Mouse (Mus musculus) frontal cortex, postnatal 14 days (tissue): ENCODE measurements around the gene Itpr2.

Source experiments
- DNase-seq, 2 experiments: peaks; one replicate each; pipeline ENCODE4 v3.0.0; 2022; ENCODE audit warnings: low spot score in 2 of 2

The Itpr2 gene

DNA sequence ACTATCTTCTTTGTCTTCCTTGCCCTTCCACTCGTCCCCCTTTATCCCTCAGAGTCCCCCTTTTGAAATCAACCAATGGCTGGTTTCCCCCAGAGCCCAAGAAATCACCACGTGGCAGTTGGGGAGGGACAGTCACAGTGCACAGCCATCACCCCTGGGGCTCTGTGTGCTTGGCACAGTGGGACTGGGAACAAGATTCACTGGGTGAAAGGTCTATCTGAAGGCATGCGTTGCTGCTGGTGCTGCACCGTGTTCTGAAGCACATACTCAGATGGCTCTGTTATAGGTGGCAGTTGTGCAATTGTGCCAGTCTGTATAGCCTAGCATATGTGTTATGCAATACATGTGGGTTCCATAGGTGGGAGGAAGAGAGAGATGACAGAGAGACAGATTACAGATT, 154.5 kb downstream of the Itpr2 start:
- DNase-seq = no peak

DNA sequence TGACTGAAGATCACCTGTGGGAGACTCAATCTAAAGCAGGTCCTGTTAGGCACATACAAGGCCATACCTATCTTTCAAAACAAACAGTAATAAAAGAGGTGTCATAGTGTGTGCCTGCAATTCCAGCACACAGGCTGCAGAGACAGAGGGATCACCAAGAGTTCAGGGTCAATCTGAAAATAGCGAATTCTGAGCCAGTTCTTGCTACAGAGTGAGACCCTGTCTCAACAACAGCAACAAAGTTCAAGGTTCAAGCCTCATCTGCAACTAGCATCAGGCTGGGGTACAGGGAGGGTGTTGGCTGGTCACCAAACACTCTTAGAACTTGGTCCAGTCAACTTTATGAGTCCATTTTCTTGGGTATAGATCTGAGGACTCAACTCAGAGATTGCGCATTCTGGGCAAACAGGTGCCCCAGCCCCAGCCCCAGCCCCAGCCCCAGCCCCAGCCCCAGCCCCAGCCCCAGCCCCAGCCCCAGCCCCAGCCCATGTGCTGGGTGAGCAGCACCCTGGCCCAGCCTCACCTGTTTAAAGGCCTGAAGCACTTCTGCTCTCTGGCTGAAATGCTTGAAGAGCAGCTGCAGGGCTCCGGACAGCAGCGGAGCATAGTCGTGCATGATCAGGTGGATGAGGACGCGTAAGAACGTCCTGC, 155.4 kb downstream of the Itpr2 start:
- no peak for DNase-seq

DNA sequence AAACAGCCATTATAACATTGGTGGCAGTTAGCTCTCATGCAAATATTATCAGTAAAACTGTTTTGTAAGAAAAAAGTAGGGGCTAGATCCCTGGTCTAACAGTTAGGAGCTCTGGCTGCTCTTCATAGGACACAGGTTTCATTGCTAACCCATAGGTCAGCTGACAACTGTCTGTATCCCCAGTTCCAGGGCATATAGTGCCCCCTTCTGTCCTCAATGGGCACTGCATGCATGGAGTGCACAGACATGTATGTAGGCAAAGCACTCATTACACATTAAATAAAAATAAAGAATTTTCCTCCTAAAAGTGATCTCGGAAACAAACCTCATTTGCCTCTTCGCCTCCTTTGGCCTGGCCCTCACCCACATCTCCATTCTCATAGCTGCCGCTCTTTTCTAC, 157.3 kb downstream of the Itpr2 start:
- no peak for DNase-seq

DNA sequence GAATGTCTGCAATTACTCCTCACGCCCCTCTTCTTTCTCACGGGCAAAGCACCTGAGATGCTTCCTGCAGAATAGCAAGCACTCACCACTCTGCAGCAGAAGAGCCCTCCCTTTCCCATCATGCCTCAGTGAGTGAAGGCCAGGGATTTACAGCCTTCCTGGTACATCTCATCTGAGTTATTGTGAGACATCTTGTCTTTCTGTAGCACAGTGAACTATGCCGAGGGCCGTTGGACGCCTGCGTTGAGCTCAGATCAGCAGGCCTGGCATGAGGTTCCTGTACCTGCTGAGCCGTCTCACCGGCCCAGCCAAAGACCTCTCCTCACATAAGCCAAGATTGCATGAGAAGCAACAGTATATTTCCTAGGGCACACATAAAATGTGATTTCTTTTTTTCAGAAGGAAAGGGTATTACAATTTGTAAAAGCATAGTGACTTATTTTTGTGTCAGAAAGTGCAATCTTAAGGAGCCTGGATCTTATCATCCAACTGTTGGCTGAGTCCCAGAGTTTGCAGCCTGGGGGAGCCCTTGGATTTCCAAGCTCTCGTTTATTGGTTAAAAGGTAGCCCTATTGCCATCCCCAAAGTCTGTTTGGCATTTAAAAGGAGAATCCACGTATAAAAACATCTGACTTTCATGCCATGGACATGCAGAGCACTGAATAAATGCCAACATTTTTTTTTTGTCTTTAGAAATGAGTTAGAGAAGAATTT, 158.2 kb downstream of the Itpr2 start:
- DNase-seq = no peak

DNA sequence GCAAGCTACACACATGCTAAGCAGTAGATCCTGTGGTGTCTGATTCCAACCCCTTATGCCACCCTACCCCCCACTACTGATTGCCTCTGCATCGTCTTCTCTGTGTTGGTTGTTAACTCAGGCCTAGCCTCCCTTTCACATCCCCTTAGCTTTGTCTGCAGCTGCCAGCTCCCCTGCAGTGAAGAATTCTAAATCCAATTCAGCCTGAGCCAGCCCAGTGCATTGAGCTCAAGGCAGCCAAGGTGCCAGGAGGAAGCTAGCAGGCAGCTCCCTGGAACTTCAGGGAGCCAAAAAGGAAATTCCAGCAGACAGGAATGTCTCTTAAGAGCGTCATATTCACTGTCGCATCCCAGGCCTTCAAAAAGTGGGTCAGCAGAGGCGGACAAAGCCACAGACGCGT, 159.0 kb downstream of the Itpr2 start:
- DNase-seq = no peak

DNA sequence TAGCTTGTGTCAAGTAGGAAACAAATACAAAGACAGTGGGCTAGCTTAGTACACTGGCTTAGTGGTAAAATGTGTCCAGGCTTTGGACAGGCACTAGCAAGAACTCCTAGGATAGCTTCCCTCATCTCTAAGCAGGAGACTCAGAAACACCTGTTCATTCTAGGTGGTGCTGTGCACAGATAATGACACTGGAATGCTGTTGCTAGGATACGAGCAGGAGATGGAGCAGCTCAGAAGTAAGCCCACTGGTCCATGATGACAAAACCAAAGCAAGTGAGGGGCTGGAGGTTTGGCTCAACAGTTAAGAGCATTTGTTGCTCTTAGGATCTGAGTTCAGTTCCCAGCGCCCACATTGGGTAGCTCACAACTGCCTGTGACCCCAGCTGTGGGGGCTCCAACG, 160.1 kb downstream of the Itpr2 start:
- no peak for DNase-seq

DNA sequence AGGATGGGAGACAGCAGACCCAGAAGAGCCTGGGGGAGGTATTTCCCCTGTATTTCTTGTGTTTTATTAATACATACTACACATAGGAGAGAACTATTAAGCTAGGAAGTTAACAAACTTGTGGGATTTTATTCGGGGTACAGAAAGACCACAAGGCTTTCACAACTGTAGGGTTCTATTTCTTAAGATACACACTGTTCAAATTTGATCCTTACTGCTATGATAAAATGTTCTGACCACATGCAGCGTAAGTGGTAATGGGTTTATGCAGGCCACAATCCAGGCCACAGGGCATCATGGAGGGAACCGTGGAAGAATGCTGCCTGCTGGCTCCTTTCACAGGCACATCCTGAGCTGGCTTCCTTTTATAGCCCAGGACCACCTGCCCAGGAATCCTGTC, 160.6 kb downstream of the Itpr2 start:
- DNase-seq = no peak

DNA sequence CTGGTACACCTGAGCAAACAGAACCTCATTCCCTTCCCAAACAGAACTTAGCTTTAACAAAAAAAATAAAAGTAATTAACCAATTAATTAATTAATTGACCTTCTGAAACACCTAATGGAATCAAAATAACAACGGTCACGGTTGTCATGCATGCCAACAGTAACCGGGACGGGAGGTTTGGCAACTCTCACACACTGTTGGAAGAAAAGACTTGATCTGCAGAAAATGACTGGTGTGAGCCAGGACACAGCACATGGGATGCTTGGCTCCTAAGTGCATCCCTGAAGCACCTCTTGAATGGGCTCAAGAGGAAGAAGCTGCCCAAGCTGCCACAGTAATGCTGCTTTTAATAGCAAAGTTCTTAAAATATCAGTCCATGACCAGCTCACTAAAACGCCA, 161.1 kb downstream of the Itpr2 start:
- no peak for DNase-seq

DNA sequence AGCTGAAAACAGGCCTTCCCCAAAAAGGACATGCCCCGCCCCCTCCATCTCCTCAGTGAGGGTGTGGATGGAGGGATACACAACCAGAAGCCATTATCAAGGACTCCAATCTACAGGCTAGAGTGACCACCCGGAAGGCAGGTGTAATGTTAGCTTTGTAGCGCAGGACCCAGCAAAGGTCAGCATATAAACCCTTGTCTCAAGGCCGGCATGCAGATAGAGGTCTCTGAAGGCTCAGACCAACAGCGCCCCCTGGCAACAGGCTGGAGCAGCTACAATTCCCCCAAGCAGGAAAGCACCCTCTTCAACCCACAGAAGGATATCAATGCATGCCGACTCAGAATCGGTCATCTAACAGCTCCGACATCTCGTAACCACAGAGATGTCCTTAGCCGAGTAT, 162.2 kb downstream of the Itpr2 start:
- DNase-seq = no peak

DNA sequence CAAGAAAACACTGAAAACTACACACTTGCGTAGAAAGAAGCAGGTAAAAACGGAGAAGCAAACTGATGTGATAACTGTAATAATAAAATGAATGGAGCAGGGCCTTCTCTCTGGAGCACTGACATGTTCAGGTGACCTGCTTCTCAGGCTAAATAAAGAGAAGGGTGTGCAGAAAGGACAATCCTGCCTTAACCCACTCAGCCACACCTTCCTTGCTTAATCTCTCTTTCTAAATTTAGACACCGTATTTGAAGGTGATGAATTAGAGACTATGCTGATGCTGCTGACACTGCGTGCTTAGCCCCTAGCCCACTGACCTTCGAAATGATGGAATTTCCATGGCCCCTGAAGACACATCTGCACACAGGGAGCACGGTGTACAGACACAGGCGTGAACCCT, 164.8 kb downstream of the Itpr2 start:
- DNase-seq = no peak

DNA sequence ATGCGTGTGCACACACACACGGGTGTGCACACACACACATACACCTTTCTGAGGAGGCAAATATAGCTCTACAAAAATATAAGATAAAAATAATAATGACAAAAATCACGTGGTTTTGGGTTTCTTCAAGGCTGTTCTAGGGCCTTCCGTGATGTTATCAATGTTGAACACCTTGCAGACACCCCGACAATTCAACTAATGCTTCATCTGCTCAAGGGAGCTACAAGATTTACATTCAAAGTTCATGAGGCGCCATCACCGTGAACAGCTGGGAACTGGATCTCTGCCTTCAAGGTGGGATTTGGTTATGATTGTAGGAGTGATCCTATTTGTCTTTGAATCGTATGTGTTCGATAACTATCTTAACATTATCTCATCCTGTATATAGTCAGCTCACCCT, 166.8 kb downstream of the Itpr2 start:
- no peak for DNase-seq

DNA sequence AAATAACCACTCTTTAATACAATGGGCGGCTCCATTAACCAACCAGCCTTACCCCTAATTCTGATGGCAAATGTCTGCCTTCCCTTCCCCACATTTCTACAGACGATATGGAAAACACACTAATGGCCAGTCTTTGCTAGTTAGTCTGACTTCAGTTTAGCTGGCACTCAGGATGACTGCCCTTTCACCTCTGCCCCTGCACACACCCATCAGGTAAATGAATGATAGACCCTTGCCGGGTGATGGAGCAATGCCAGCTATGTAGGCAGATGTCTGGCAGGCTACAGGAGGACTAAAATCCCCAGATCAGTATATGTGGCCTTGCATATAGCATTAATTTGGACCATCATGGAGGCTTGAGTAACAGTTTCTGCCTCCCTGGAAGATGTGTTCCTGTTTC, 168.5 kb downstream of the Itpr2 start:
- DNase-seq = no peak

DNA sequence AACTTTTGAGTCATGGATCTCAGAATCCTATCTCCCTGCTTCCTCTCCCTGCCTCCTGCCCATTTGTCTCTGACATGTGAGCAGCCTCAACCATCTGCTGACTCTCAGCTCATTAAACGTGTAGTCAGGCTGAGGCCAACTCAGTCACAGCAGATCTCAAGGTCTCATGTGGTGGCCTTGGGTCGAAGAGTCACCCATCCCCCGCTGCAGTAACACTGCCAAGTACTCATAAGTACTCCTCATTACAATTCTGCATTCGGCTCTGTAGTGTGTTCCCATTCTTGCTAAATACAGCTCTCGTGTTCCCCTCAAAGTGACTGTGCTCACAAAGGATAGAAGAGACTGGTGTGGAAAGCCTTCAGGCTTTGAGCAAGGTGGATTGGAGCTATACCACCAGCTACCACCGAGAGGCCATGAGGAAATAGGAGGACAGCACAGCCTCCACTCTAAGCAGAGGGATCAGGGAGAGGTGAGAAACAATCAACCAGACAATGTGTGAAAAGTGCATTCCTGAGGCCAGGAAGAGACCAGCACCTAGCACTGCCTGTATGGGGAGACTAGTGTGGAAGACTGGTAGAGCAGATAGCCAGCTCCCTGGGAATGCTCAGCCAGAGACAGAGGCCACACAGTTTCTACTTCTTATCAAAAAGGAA, 170.9 kb downstream of the Itpr2 start:
- DNase-seq = no peak

DNA sequence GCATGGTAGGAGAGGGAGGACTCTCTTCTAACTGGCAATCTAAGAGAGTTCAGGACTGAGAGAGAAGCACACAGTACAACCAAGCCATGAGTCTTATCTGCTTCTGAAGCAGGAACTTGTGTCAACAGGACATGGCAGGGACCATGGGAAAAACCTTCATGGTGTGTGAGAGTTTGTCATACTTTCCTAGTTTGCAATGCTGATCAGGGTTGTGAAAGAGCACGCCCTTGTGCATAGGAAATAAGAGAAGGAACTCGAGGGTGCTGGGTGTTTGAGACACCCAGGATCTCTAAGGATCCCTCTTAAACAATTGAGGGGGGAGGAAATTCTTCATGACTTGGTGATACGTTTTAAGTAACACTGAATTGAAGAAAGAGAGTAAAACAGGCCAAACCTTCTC, 172.9 kb downstream of the Itpr2 start:
- DNase-seq = no peak

DNA sequence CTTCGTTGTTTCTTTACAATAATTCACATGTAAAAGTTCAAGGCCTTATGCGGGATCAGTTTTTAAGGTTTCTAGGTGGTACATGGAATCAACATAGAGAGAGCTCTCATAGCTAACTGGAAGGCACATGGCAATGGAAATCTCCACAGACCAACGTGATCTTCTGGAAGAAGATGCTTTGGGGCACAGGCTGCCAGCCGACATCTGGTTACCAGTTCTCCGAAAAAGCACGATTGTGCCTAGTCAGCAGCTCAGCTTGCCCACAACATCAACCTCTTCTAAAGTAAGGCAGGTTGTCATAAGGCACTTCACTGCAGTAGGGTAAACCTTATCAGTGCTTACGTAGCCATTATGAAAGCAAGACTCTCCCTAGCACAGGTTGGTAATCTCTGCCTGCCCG, 175.4 kb downstream of the Itpr2 start:
- DNase-seq = no peak

DNA sequence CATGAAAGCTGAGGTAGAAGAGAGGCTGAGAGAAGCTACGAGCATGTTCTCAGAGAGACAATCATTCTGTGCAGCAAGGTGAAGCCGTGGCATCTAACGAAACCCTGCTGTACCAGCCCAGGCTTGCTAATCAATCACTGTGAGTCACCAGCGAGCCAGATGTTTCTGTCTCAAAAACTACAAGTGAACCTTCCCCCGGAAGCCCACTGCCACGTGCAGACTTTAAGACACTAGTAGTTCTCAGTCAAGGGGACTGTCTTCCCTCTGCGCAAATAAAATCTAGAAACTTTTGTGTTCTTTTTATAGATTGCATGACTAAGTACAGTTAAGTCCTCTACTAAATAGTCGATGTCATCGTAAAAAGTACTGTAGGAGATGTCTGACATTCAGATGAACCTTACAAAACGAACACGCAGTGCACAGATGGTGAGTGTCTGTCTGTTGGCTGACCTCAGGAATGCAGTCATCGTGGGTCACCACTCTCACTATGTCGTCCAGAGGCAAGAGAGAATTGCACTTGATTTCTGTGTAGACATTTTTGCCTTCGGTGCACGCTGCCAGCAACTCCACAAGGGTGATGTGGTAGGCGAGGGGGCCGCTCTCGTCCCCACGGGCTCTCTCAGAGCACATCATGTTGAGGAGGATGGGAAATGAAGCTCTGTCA, 177.3 kb downstream of the Itpr2 start:
- no peak for DNase-seq

DNA sequence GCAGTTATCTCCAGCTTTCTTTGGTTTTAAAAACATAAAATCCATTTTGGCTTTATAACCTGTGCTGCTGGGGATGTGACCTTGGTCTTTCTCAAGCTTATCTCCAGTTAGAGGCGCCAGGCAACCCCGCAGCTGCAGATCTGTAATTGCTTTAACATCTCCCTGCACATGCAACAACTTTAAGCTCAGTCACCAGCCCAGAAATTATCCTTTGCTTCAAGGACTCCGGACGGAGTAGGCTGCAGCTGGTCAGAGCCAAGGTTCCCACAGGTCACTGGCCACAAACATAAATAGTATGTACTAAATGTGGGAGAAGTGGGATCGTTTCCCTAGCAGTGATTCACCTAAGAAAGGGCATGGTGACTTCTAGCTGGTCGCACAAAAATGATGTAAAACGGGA, 179.5 kb downstream of the Itpr2 start:
- no peak for DNase-seq

DNA sequence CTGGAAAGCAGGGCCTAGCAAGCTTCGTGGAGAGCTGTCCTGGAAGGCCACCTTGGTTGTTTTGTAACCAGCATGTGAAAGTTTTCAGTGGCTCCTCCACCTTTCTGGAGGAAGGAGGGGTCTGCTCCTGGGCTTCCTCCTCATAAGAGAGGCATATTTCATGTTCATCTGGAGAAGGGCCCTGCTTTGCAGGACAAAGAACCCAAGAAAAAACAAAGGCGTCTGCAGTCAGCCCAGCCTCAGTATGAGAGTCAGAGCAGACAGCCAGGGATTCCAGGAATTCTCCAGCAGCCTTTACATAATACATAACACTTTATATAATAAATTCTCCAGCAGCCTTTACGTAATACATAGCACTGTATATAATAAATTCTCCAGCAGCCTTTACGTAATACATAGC, 180.1 kb downstream of the Itpr2 start:
- DNase-seq = no peak

DNA sequence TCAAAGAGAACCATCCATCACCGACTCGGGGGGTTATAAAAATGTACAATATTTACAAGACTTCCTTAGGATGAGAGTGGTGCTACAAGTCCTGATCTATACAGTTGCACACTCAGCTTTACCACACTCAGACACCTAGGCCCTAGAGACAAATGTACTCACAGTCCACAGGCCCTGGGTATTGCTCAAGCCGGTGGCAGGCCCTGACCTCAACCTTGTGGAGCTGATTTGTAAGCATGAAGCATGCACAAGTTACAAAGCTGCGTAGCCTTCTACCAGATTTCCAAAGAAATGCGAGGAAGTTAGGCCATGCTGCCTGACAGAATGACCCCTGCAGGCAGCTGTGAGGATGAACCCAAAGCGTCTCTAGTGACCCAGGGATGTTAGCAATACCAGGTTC, 185.6 kb downstream of the Itpr2 start:
- DNase-seq = no peak

DNA sequence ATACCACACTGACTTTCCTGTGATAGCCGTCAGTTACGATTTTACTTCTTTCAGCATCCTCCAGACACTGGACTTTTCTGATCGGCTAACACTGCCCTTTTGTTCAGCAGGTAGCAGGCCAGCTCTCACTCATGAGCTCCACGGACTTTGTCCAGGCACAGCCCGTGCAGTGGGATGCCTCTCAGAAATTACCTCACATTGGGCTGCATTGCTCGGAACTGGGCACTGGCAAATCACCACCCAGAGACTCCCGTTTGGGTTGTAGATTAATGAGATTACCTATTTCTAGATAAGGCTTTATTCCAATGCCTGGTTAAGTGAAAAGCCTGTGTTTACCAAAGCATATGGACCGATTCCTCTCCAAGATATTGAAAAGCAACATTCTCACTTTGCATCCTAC, 186.9 kb downstream of the Itpr2 start:
- DNase-seq = no peak

DNA sequence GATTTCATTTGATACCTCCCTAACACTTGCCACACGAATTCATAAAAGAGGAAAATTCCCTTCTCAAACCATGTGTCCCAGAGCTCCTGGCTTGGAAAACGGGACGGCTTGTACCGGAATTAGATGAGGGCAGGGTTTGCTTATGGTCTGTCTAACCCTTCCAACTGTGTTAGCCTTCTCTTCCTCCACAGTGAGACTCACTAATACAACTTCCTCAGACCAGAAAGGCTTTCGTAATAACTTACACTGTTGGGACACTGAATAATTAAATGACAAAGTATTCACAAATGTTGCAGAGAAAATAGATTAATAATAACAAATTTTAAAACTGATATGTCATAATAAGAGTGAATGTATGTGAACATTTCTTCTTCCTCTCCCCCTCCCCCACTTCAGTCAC, 187.7 kb downstream of the Itpr2 start:
- DNase-seq = no peak

DNA sequence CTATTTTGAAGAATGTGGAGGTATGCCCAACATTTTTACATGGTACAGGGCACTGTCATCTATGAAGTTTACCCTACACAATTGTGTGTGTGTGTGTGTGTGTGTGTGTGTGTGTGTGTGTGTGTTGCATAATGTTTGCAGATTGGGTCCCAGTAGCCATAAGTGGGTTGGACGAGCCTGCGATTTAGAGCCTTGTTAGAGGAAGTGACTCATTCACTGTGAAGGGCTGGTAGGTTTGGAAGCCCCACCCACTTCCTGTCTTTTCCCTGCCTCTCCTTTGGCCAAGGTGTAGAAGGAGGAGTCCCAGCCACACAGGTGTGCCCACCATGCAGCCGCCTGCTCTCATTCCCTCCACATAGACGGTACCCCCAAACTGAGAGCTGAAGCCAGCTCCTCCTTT, 188.6 kb downstream of the Itpr2 start:
- DNase-seq = no peak

DNA sequence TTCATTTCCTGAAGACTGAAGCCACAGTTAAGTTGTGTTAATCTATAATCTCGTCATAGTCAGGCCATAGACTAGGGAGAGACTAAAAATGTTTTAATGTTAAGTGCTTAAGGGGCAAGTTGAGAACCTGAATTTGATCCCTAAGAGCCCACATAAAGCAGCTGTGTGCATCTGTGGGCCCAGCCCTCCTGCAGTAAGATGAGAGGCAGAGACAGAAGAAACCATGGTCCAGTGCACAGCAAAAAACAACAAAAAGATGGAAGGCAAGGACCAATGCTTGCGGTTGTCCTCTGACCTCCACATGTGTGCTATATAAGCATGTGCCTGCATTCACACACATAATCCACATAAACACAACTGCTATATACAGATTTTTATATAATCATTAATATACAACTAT, 191.8 kb downstream of the Itpr2 start:
- DNase-seq = no peak
